Mouse (Mus musculus): Measurements from ENCODE around the gene Maml3.

Maml3 gene

DNA sequence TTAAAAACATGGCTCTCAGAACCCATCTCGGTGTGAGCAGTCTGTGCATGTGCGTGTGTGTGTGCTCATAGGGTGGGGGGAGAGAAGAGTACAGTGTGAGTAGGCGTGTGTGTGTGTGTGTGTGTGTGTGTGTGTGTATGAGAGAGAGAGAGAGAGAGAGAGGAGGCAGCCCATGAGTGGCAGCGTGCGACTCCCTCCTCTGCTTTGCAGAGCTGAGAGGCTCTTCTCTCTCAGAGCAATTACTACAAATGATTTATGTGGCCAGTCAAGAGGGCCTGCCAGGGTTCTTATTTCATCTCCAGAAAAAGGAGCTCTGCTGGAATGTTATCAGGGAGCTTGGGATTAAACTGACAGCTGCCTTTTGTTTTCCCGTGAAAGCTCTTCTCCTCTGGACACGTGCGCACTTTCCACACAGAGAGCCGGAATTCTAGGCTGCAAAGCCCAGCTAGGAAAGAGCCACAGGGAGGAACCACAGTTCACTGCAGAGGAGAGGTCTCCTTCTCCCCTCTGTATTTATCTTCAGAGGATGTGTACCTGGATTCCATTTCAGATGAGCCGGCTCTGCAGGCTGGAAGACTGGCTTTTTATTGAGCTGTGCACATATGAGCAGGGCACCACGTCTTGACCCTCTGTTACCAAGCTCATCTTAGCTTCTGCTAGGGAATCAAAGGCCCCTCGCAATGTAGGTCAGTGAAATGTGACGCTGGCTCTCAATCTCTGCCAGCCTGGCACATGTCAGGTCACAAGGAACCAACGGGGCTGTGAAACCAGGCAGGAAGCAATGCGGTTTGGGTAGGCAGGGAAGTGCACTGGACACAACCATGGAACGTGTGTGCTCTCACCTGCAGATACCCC, 325.9 kb downstream of the Maml3 start:
- DNase-seq (ENCODE audit: low read depth), result peak; percentile 47

- no peak for DNase-seq (ENCODE audit: low read depth)
These were observed 326.7 kb downstream of the Maml3 start for GRCm38 (mm10) chr3:51778179-51778578.

DNA sequence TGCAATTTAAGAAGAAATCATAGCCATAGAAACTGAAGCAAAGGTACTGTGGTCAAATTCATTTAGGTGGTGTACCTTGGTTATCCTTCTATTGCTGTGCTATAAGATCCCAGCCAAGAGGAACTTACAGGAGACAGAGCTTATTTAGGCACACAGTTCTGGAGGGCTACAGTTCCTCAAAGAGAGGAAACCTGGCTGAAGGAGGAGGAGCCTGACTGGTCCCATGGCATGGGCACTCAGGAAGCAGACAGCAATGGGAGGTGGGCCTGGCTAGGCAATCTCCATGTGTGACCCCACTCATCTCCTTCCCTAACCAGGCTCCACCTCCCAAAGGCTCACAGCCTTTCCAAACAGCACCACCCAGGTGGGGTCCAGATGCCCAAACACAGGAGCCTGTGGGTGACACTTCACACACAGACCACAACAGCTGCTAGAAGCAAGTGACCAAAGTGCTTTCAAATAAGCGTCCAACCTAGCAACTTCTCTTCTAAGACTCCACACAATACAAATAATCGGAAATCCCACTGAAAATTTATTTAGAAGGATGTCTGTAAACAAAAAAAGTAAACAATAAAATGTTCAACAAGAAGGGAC, 328.8 kb downstream of the Maml3 start:
- no peak for DNase-seq (ENCODE audit: low read depth)

DNA sequence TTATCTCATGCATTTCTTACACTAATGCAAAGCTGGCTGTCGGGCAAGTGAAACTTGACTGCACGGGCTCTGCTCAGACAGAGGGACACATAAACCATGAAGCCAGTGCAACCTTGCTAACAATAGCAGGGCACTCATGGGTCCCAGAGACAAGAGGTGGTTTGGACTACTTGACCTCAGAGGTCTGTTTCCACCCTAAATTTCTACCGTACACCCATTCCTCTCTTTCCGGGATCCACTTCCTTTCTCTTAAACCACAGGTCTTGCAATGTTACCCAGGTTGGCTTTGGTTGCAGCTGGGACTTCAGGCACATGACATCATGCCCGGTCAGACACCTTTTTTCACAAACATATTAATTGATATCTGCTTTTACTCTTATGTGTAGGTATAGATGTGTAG, 331.3 kb downstream of the Maml3 start:
- DNase-seq (ENCODE audit: low read depth), result no peak

DNA sequence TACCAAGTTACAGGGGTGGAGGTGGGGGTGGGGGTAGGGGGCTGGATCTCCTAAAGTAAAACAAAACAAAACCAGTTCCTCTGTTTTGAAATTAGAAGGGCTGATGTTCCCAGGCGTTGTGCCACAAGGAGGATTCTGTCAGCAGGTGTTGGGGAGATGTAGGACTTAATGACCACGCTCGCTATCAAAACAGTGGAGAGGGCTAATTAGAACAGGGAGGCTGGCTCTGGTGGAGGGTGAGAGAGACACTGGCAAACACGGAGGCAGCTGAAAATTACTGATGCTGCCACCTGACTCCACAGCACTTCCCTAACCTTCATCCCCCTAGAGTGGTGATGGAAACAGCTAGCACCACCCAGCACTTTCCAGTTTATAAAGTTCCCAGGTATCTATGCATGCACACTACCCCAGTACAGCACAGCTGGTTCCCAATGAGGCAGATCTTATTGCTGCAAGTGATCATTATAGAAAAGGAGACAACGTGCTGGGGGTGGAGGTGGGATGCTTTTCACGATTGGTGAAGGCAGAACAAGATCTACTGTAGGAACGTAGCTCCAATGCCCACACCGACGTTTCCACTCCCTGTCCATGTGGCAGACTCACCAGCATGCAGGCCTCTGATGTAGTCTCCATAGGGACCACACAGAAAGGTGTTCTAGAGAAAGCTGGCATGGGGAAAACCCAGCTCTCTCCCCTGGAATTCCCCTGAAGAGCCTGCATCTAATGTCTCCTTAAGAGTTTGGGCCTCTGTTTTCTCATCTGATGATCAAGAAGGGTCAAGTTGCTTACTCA, 332.8 kb downstream of the Maml3 start:
- DNase-seq (ENCODE audit: low read depth), result no peak

DNA sequence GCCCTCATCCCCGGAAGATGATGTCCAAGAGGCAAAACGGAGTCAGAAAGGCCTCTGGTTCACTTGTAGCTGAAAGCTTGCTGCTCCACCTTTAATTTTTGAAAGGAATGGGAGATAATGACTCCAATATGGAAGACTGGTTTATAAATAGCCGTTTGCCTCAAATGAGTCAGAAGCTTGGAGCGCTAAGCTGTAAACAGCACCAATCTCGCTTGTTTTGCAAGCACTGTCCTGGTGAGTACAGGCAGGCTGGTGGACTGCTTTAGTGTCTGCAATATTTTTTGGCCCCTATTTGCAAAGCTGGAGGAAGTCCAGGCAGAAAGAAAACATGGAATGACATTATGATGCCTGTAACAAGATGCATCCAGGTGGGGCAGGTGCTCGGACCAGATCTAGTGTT, 335.7 kb downstream of the Maml3 start:
- peak; percentile 82 for DNase-seq (ENCODE audit: low read depth)

- DNase-seq (ENCODE audit: low read depth), result no peak
These were observed 339.5 kb downstream of the Maml3 start for GRCm38 (mm10) chr3:51765220-51765923.

GRCm38 (mm10) chr3:51764175-51764574, 340.7 kb downstream of the Maml3 start:
- DNase-seq (ENCODE audit: low read depth), result no peak

GRCm38 (mm10) chr3:51762900-51763299, 342.0 kb downstream of the Maml3 start:
- no peak for DNase-seq (ENCODE audit: low read depth)

DNA sequence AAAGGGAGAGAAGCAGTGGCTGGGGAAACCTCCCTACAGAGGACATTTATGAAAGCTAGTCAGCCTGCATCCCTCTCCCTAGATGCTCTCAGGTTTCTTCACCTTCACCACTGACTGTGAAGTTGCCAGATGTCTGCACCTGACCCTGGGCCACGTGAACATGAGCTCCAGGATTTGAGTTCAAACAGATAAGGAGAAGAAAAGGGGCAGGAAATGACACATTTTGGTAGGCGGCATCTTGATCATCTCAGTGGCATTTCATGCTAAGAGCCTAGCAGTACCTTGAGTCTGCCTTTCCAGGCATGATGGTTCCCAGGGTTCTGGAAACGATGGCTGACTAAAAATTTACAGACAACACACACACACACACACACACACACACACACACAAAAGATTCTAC, 345.3 kb downstream of the Maml3 start:
- DNase-seq (ENCODE audit: low read depth), result no peak

DNA sequence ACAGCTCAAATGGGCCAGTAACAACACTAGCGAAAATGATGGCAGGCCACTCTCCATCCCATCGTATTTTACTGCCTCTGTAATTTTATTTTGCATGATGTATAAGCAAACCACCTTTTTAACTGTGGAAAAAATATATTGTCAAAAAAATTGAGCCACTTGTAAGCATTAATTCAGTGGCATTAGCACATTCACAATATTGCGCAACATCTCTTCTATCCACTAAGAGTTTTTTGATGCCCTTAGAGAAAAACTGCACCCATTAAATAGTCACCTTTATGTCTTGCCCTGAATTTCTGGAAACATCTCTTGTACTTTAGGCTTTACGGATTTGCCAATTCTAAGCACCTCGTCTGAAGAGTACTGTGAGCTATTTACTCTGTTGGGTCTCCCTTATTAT, 347.8 kb downstream of the Maml3 start:
- no peak for DNase-seq (ENCODE audit: low read depth)

GRCm38 (mm10) chr3:51756283-51756682, 348.6 kb downstream of the Maml3 start:
- DNase-seq (ENCODE audit: low read depth), result no peak

DNA sequence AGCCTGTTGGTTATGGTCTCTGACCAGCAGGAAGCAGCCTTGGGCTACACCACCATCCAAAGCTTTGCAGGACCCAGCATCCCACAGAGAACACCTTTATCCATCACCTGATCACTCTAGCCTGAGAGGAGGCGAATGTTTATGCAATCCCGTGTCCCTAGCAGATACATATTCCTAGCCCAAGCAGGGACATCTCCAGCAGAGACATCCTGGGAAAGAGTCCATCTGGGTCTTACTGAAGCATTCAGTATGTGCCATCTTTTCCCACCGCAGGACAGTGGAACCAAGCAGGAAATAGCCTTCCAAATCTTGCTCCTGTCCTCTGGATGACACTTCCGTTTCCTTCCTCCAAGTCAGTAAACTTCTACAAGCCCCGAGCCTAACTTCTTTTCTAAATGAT, 351.6 kb downstream of the Maml3 start:
- no peak for DNase-seq (ENCODE audit: low read depth)

DNA sequence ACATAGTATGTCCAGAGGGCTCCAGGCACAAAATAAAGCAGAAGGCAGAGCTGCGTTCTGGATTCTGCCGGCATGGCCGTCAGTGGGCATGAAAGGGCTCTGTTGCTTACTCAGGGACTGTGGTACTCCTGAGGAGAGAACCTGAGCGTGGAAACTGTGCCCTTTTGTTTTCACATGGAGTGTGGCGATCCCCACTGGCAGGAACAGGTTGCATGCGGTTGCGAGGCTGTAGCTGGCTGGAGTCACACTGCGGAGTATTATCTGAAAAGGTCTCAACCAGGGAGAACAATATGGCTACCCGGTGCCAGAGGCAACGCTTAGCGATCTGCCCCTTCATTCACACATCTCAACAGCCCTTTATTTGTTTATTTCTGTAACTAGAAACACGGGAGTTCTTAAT, 353.4 kb downstream of the Maml3 start:
- DNase-seq (ENCODE audit: low read depth), result no peak

GRCm38 (mm10) chr3:51749812-51750481, 354.9 kb downstream of the Maml3 start:
- peak; percentile 45 for DNase-seq (ENCODE audit: low read depth)

DNA sequence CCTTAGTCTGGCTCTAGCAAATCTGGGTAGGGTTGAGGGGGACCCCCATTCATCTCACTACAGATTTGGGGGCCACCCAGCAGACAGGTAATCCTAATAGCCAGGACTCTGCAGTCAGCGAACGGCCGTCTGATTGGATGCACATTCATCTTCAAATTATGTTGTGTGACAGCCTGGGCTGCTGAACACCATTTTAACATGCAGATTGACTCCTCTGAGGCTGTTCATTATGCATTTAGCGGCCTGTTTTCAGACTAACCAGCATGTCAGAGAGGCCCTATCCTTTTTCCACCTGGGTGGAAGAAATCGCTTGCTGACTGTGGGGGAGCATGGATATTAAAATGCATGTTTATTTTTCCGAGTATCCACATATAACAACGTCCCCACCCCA, 355.5 kb downstream of the Maml3 start:
- DNase-seq (ENCODE audit: low read depth), result no peak

DNA sequence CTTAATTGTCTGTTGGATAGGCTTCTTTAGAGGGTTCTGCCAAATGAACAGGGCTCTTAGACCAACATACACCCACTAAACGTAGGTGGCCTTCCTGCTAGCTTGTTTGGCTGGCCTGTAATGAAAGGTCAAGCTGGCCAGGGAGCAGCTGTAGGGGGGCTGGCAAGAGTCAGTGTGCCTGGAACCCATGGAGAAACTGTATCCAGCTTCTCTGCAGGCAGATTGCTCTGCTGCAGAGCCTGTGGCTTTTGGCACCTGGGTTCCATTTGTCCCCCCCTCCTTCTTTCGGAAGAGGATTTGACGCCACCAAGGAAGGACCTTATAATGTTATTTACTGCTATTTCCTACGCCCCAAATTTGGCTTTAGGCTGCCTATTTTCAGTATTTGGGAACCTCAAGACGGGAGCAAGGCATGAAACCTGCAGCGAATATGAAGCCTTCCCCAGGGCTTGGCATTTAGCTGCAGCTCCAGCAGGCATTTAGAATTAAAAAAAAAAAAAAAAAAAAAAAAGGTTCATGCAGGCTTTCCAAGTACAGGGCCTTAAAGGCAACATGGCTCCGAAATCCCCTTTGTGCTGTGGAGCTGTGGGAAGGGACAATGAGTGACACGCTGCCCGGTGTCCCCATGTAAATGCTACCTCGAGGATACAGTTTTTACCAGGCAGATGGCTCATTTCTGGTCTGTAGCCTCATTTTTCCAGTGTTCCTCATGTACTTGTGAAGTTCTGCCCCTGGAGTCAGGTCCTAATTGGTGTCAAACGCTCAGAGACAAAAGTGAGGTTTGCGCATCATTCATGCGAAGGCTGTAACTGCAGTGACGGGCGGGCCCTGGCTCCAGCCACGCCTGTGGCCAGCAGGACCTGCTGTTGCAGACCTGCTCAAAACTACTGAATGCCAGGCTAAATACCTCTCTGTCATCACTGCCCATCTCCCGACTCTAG, 356.2 kb downstream of the Maml3 start:
- DNase-seq (ENCODE audit: low read depth), result no peak

DNA sequence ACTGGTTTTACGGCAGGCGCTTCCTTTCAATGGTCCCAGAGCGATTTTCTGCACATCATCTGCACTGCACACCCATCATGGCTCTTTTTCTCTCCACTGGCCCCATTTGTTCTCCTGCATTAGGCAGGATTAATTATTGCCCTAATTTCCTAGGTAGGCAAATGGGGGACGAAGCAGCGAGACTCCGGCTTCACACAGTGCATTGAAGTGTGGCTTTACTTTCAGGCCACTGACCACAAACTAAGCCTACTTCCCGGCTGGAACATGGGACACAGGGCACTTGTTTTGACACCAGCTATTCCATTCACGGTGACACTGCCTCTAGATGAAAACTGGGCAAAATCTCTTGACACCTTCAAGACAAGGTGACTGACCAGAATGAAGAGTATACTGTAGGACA, 358.1 kb downstream of the Maml3 start:
- no peak for DNase-seq (ENCODE audit: low read depth)

DNA sequence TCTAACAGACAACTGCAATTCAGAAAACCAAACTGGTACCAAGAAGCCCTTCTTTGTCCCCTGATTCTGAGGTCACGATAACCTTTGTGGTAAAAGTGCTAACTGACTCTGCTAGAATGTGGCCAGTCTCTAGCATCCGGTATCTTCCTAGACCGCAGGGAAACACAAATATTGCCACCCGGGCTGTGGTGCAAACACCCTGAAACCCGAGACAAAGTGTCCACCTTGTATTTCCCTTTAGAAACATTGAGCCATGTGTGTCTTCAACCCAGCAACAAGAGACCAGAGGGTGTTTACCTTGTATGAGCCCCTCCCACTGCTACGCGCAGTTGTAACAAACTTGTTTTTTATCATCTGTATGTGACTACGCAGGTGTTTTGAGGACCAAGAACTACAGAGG, 359.7 kb downstream of the Maml3 start:
- DNase-seq (ENCODE audit: low read depth), result no peak

GRCm38 (mm10) chr3:51744339-51744759, 360.5 kb downstream of the Maml3 start:
- DNase-seq (ENCODE audit: low read depth), result peak; percentile 41

- DNase-seq (ENCODE audit: low read depth), result no peak
These were observed 362.5 kb downstream of the Maml3 start for GRCm38 (mm10) chr3:51742405-51742804.

Data from NIH3T3 (cell line).